Mouse (Mus musculus): Measurements from ENCODE around the gene Wasf2.

The Wasf2 gene

DNA sequence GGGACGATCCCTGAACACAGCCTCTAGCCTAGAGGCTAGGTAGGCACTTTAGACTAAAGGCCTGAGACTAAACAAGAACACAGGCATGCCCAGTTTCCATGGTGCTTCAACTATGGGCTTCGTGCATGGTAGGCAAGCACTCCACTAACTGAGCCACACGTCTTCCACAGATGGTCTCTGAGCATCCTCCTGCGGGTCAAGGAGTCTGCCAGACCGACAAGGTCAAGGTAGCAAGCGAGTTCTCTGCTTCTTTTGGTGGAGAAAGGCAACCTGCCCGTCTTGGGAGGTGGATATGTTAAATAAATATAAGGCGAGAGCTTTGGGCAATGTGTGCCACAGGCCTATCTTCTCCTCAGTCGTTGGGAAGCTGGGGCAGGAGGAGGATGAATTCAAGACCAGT, 28.6 kb upstream of the Wasf2 start:
- no peak for DNase-seq

DNA sequence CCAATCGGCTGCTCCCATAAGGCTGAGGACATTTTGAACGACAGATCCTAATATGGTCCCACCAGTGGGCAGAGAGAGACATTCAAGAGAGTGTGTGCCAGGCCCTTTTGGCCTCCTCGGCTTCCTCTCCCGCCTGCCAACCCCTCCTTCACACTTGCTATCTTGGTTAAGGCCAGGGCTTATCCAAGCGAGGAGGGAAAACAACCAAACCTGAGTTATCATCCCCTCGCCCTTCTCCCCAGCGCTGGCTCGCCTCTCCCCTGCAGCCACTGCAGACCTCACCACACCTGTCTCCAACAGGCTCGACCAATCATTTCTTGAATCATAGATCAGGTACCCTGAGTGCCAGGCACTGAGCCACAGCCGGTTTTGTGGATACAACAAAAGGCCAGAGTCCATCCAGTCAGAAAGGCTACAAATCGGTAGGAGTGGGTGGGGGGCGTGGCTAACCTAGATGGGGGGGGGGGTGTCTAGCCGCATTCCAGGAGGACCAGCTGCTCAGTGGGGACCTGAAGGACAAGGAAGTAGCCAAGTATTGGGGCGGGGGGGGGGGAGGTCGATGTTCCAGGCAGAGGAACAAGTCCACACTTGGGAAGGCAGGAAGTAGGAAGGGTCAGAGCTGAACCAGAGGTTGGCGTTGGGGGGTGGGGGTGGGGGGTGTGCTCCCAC, 26.6 kb upstream of the Wasf2 start:
- DNase-seq: peak; percentile 56

DNA sequence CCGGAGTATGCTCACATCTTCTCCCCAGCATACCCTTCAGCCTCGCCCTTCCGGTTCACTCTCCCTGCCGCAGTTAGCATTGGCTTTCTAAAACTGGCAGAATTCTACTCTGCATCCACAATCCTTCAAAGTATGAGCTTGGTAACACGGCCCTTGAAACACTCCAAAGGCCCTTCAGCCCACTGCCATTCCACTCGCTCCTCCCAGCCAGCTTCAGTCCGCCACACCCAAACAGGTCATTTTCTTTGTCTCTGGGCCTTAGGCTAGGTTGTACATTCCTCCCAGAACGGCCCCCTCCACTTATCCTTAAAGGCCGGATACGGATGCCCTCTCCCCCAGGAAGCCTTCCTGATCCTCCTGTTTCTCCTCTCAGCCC, 26.1 kb upstream of the Wasf2 start:
- peak; percentile 85 for DNase-seq

DNA sequence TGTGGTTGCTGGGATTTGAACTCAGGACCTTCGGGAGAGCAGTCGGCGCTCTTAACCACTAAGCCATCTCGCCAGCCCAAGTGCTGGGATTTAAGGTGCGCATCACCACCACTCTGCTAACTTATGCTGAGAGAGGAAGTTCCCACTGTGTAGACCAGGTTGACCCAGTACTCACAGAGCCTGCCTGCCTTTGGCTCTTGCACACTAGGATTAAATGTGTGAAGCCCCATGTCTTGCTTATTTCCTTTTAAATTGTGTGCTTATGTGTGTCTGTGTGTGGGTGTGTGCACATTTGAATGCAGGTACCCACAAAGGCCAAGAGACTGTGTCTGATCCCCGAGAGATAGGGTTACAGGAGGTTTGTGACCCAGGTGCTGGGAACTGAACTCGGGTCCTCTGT, 23.6 kb upstream of the Wasf2 start:
- DNase-seq: no peak

DNA sequence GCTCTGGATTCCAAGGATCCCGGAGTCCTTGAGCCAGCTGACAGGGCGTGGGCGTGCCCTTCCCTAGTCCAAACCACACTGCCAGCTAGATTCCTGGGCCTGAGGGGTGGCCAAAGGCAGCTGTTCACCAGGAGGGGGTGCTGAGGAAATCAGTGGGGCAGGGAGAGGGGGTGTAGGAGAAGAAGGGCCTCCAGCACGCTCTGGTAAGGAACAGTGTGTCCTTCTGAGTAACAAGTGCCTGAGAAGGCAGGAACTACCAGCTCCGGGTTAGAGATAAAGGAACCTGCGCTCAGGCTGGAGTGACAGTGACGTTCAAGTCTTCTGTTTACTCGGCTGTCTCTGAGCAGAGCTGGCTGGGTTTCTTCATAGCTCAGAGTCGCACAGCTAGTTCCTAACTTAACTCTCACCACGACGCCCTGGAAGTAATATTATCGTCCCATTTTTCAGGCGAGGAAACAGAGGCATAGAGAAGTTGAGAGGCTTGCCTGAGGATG, 22.5 kb upstream of the Wasf2 start:
- peak; percentile 92 for DNase-seq

DNA sequence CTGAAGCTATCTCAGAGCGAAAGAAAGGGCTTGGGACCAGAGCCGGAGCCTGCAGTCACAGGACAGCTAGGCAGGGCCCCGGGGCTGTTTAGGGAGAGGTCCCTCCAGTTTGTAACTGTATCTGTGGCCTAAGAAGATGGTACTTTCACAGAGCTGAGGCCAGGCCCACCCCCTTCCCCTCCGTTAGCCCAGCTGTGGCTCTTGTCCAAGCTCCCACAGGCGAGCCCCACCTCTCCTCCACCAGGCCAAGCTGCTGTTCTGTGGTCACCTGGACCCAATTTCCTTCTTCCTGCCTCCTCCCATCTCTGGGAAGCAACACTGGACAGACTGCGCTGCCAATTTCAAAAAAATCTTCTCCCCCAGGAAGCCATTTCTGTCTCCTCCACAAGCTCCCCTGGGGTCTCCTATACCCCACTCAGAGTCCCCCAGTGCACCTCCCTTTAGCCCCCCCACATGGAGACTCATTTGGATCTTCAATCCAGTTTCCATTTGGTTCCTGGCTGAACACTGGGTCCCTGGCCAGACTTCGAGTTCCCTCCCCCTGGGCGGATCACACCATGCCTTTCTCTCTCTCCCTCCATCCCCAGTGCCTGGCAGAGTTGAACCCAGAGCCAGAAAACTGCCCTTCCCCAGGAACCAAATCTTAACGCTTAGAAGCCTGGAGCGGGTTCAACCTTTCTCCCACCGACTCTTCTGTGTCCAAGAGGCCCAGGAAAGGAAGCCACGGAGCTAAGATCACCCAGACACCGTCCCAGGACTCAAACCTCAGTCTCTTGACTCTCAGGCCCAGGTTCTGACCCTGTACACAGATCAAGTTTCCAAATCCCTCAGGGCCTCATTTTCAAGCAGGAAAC, 21.6 kb upstream of the Wasf2 start:
- DNase-seq: peak; percentile 62

DNA sequence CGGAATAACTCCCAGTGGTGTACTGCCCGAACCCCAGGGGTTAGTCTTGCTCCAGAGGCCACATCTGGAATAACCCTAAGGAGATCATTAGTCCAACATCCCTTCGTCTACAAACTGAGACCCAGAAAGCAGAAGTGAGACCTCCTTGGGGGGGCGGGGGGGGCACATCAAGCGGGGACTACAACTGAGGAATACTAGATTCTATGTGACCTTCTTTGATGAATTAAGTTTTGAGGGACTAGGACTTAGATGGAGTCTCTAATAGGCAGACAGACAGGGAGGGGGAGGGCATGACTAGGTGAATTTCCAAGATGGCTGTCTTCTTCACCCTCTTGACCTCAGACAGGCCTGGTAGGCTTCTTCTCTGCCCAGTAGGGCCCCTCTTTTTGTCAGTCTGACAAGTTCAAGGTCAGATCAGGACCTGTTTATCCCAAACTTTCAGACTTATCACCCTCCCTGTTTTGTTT, 20.9 kb upstream of the Wasf2 start:
- DNase-seq: no peak

DNA sequence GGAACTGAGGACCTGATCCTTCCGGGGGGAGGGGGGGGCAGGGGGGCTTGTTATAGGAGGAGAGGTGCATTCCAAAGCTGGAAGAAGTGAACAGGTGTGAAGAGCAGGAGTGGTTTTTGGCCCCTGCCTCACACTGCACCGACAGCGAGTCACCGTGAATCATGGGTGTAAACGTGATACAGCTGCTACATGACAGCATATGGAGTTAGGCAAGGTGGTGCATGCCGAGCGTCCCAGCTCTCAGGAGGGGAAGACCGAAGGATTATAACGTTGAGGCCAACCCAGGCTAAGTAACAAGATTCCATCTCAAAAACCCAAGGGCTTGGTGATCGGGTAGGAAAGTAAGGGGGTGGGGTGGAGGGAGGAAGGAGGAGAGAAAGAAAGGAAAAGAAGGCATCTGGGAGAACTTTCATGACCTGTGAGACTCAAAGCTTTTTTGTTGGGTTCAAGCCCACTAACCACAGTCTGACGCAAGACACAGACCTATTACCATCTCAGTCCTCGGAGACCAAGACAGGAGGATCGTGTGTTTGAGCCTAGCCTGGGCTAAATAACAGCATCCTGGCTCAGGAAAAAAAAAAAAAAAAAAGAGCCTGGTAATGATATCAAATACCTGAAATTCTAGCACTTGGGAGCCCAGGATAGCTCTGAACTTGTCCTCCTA, 18.0 kb upstream of the Wasf2 start:
- no peak for DNase-seq

DNA sequence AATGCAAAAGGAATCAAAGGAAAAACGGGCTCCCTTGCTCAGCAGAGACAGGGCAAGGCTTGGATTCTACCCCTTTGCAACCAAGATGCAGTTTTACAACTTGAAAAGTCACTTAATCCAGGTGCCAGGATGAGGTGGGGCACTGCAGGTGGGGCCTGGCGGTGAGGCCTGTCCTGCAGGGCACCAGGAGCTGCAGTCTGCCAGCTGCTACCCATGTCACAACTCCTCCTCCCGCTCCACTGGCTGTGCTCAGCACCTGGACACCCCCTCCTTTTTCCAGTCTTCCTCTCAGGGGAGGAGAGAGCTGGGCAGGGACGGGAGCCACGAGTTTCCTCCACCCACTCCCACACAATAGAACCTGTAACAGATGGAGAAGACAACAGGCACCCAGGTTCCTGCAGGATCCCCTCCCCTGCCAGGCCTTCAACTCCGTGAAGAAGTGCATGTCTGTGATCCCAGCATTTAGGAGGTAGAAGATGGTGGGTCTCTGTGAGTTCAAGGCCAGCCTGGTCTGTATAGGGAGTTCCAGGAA, 16.9 kb upstream of the Wasf2 start:
- no peak for DNase-seq

DNA sequence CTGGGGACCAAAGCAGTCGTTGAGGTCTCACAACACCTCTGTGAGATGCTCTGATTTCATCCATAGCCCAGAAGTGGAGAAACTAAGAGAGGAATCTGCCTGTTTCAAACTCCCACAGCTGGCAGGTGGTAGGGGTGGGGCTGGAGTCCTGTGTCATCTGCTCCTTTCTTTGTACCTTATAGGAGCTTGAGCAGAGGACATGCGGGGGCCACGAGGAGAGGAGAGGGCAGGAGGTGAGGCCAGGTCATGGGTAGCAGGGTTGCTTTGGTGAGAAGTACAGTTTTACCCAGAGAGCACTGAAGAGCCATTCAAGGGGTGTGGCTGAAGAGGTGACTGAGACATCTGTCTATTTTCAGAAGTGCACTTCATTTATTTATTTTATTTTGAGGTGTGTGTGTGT, 15.5 kb upstream of the Wasf2 start:
- no peak for DNase-seq

DNA sequence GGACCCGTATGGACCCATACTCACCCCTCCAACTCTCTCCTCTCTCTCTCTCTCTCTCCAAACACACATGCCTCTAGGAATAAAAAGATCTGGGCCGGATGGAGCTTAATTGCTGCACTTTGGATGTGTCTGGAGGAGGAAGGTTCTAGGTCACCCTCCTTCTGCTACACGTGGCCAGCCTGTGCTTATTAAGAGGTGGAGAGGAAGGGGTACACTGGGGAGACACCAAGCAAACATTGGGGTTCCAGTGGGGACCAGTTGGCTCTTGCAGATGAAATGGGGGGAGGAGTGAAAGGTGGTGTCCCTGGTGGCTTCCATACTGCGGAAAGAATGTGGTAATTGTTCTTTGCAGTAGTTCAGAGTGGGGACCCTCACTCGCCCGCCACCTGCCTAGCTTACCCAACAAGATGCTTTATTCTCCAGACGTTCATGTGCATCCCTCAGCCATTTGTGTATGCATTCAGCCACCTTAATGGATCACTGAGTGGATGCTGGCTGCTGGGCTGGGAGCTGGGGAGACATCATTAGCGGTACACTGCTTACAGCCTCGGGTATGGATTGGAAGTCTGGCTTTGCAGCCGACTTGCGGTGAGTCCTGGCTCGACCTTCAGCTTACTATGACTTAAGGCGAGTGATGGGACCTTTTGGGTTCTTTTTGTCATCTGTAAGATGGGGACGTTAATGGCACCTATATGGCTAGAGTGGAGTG, 14.4 kb upstream of the Wasf2 start:
- no peak for DNase-seq

DNA sequence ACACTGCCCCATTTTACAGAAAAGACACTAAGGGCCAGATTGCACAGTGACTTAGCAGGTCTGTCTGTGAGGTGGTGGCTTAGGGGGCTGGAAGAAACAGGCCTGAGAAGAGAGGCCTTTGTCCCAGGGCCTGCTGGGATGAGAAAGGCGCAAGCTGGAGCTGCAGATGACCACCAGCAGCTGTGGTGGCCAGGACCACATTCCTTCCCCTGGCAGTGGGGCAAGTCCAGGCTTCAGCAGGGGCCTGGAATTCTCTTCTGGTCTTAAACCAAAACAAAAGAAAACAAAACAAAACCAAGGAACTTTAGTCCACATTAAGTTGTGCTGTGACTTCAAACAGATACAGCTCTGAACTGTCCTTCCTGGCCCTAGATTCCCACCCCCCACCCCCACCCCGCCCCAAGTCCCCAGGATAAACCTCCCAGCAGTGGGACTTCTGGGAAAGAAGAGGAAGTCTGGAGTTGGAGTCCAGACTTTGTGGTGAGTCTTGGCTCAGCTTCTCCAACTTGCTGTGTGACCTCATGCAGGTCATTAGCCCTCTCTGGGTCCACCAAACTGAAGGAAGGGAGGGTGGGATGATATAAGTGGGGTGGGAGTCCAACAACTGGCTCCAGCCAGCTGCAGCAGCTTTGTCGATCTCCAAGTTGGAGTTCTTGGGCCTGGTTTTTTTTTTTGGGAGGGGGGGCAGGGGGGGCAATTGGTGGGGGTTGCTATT, 13.4 kb upstream of the Wasf2 start:
- peak; percentile 31 for DNase-seq

DNA sequence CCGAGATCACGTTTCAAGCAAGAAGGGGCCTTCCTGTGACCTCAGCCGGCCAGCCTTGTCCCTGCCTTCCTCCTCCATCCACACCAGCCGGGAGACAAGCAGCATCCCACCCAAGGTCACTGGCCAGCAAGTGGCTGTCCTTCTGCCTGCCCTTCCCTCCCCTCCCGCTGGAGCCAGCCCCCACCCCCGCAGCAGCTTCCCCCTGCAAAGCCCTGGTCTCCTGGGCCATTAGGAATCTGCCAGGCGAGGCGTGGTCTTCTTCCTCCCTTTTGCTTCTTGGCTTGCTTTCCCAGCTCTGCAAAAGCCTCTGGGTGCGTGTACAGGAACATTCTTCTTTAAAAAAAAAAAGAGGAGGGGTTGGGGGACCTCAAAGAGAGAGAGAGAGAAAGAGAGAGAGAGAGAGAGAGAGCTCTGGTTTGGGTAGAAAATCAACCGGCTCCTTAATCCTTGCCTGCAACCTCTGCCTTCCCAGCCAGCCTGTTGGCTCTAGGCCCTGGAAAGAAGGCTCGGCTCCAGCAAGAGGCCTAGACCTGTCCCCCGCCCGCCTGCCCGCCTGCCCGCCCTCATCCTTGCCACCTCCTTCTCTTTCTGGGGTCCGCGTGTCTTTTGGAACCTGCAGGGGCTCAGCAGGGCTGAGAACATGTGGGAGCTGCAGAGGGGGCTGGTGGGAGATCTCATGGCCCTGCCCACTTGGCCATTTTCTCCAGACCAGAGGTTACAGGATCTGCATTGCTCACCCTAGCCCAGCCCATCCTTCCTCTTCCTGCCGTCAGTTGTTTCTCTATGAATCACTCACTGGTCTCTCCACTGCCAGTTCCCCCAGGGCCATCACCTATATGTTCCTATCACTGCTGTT, 12.5 kb upstream of the Wasf2 start:
- peak; percentile 86 for DNase-seq

DNA sequence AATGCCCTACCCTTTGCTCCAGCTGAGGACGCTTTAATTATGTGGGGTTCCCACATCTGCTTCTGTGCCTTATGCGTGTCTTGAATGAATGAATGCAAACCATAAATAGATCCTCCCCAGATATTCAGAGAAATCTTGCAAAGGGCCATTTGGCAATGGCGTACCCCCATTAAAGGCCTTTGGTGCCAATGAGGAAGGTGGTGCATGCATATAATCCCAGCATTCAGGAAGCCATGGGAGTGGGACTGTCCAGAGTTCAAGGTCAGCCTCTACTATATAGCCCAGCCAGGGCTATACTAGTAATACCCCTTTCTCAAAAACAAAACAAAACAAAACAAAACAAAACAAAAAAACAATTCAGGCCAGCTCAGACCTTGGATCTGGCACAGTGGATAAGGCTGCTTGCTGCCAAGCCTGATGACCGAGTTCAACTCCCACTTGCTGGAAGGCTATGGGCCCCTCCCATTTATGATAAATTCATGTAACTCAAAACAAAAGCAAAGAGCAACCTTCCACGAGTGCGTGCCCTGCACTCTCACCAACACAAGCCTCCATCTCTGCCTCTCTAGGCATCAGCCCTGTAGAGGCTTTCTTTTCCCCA, 11.4 kb upstream of the Wasf2 start:
- DNase-seq: peak; percentile 28

DNA sequence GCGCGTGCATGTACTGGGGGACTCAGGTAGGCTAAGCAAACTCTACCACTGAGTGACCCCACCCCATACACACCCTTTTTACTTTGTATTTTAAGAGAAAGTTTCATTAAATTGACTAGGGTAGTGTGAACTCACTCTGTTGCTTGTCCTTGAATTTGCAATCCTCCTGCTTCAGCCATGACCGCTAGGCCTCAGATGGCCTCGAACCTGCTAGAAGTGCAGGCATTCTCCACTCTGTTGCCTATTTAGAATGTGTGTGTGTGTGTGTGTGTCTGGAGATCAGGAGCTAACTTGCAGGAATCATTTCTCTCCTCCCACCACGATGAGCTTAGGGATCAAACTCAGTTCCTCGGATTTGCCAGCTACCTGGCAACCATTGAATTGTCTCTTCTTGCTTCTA, 10.7 kb upstream of the Wasf2 start:
- no peak for DNase-seq

DNA sequence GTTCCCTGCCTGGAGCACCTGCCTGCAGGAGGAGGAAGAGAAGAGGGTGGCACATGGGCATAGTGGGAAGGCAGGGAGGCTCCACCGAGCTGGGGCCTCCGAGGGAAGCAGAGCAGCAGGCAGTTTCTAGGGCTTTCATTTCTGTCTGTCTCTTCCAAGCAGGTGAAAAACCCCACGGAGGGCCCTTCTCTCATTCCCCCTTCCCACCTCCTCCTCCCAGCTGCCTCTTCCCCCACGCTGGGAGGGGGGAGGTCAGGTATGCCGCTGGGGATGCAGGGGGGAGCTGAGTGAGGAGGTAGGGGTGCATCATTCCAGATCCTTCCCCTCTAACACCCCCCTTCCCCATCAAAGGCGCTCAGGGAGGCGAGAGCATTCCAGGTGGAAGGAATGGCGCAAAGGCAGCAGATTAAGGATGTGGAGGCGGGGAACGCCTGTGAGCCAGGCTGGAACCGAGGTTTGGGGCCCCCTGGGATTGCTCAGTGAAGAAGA, 9.4 kb upstream of the Wasf2 start:
- no peak for DNase-seq

DNA sequence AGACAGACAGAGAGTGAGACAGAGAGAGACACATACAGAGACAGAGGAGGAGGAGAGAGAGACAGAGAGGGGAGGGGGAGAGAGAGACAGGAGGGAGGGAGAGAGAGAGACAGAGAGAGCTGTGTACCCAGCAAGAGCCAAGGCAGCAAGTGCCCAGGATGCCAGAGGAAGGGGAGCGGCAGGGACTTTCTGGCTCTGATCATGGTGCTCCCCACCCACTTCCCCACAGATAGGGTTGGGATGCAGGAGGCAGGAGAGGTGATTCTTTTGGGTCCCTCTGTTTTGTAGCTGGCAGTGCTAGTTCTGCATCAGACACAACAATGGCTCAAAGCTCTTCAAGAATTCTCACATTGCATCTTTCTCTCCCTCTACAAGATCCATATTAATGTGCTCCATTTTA, 8.9 kb upstream of the Wasf2 start:
- DNase-seq: peak; percentile 35

DNA sequence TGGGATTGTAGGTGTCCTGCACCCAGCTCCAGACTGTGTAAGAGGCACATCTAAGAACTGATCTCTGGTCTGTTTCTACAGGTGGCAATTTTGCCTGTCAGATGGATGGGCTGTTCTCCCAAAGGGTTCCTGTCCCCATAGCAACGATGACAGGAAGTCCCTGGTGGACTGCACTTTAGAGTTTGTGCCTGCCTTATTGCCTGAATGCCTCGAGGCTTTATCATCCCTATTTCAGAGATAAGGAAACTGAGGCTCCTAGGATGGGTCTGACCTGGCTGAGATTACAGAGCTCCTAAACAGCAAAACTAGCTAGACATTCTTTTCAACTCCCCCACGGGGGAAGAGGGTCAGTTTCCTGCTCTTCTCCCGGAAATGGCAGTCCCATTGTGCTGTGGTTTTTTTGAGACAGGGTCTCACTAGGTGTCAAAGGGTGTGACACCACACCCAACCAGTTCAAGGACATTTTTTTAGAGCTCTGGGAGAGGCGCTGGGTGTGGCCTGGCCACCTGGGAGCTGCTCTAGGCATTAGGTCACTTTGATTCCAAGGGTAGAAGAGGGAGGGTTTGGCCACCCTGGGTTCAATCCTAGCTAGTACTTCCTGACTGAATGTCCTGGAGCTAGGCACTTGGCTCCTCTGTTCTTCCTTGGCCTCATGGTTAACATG, 8.2 kb upstream of the Wasf2 start:
- DNase-seq: peak; percentile 19

DNA sequence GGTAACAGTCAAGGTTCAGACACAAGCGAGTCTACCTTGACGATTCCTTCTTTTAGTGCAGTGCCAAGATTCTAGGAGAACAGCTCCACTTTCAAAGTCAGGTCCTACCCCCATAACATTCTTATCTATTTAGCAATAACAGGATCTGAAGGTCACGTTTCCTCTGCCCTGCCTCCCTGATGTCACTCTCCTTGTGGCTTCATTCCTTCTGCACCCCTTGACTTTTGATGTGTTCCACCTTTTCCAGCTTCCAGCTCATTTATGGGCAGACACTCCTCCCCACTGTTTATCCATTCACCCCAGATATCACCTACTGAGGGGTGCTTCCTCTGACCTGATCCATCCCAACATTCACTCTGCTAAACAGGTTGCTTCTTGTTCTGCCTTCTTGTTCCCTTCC, 3.2 kb upstream of the Wasf2 start:
- no peak for DNase-seq

DNA sequence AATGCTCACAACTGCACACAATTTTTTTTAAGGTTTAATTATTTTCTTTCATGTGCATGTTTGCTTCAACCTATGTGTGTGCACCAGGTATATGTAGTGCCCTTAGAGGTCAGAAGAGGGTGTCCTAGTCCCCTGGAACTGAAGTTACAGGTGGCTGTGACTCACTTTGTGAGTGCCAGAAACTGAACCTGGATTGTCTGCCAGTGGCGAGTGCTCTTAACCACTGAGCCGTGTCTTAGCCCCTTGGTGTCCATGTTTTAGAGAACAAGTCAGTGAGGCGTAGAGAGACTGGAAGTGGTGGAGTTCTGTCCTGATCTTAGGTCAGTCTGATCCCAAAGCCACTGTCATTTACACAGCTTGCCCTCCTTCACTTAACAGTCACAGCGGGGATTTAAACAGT, 2.4 kb upstream of the Wasf2 start:
- no peak for DNase-seq
